Mouse (Mus musculus) testis, adult 10 weeks (tissue): Measurements from ENCODE around the gene Nr2f1. TPM values are rescaled to one million over a fixed set of nuclear protein-coding genes. Genes with fewer than 3 reads are reported as not detected.

Experiments
- polyA plus RNA-seq: library from polyadenylated mRNA; stranded (reverse); fragments of 350-450 nt; fragmentation: Illumina TruSeq; extraction: RNeasy Lipid Tissue Mini Kit (QIAGEN cat#74804); gene quantifications from one replicate; pipeline ENCODE4 v1.2.3, GENCODE M21; 2014; ENCODE audit warnings: low read depth, low replicate concordance

Gene Nr2f1
- not detected for polyA plus RNA-seq

DNA sequence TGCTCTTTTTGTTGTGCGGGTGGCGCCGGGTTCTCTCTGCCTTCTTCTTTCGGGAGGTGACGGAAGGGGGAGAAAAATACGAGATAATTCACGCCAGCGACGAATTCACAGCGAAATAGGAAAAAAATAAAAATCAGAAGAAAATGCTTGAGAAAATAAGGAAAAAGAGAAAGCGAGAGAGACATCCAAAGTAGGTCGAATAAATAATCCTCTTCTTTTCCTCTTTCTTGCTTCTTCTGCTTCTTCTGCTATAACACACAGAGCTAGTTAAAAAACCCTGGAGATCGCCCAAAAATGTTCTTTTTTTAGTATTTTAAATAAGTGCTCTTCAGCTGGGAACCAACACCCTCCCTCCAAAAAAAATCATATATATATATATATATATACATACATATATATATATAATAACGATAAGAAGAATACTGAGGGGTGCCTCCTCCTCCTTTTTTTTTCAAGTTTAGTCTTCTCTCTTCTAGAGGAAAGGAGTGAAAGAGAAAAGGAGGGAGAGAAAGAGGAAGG lies at the start of gene Nr2f1:
Gene Nr2f1 (minus strand): TSS at position 116 of the 519 bp plus-strand sequence.

Other genes with a start within 250 kb of the Nr2f1 start
- gene Pou5f2, start 174.9 kb downstream of the Nr2f1 start, polyA plus RNA-seq: 6.9 TPM